Mouse (Mus musculus): ENCODE measurements around the gene Olfr250. TPM values are rescaled to one million over a fixed set of nuclear protein-coding genes. Genes with fewer than 3 reads are reported as not detected.

Olfr250 gene
- total and polyA plus RNA-seq, 2 experiments, result not detected

Other genes with a start within 250 kb of the Olfr250 start
- not detected in 2 replicates for gene Olfr890, start 224.4 kb upstream of the Olfr250 start, total RNA-seq (2014; rRNA removed)
- not detected in 2 replicates for gene Olfr890, start 224.4 kb upstream of the Olfr250 start, polyA plus RNA-seq (2012; rRNA removed)
- not detected in 2 replicates for gene Olfr891, start 186.1 kb upstream of the Olfr250 start, total RNA-seq (2014; rRNA removed)
- gene Olfr891, start 186.1 kb upstream of the Olfr250 start, polyA plus RNA-seq (2012; rRNA removed), result not detected in 2 replicates
- not detected in 2 replicates for gene Olfr893, start 158.5 kb upstream of the Olfr250 start, total RNA-seq (2014; rRNA removed)
- gene Olfr893, start 158.5 kb upstream of the Olfr250 start, polyA plus RNA-seq (2012; rRNA removed), result not detected in 2 replicates
- not detected in 2 replicates for gene Olfr894, start 148.8 kb upstream of the Olfr250 start, total RNA-seq (2014; rRNA removed)
- gene Olfr894, start 148.8 kb upstream of the Olfr250 start, polyA plus RNA-seq (2012; rRNA removed), result not detected in 2 replicates
- gene Olfr143, start 114.1 kb upstream of the Olfr250 start, total RNA-seq (2014; rRNA removed), result not detected in 2 replicates
- gene Olfr143, start 114.1 kb upstream of the Olfr250 start, polyA plus RNA-seq (2012; rRNA removed), result not detected in 2 replicates
- not detected in 2 replicates for gene Olfr895, start 99.0 kb upstream of the Olfr250 start, total RNA-seq (2014; rRNA removed)
- not detected in 2 replicates for gene Olfr895, start 99.0 kb upstream of the Olfr250 start, polyA plus RNA-seq (2012; rRNA removed)
- not detected in 2 replicates for gene Olfr896-ps1, start 75.8 kb upstream of the Olfr250 start, total RNA-seq (2014; rRNA removed)
- gene Olfr896-ps1, start 75.8 kb upstream of the Olfr250 start, polyA plus RNA-seq (2012; rRNA removed), result not detected in 2 replicates
- gene Olfr25, start 37.8 kb upstream of the Olfr250 start, total RNA-seq (2014; rRNA removed), result not detected in 2 replicates
- not detected in 2 replicates for gene Olfr25, start 37.8 kb upstream of the Olfr250 start, polyA plus RNA-seq (2012; rRNA removed)
- gene Olfr898, start 18.5 kb upstream of the Olfr250 start, total RNA-seq (2014; rRNA removed), result not detected in 2 replicates
- gene Olfr898, start 18.5 kb upstream of the Olfr250 start, polyA plus RNA-seq (2012; rRNA removed), result not detected in 2 replicates
- gene Olfr251, start 10.2 kb downstream of the Olfr250 start, total RNA-seq (2014; rRNA removed), result not detected in 2 replicates
- not detected in 2 replicates for gene Olfr251, start 10.2 kb downstream of the Olfr250 start, polyA plus RNA-seq (2012; rRNA removed)
- not detected in 2 replicates for gene Olfr147, start 34.8 kb downstream of the Olfr250 start, total RNA-seq (2014; rRNA removed)
- gene Olfr147, start 34.8 kb downstream of the Olfr250 start, polyA plus RNA-seq (2012; rRNA removed), result not detected in 2 replicates
- not detected in 2 replicates for gene Olfr901, start 62.6 kb downstream of the Olfr250 start, total RNA-seq (2014; rRNA removed)
- not detected in 2 replicates for gene Olfr901, start 62.6 kb downstream of the Olfr250 start, polyA plus RNA-seq (2012; rRNA removed)
- not detected in 2 replicates for gene Olfr902, start 80.8 kb downstream of the Olfr250 start, total RNA-seq (2014; rRNA removed)
- not detected in 2 replicates for gene Olfr902, start 80.8 kb downstream of the Olfr250 start, polyA plus RNA-seq (2012; rRNA removed)
- not detected in 2 replicates for gene Olfr904, start 96.2 kb downstream of the Olfr250 start, total RNA-seq (2014; rRNA removed)
- gene Olfr904, start 96.2 kb downstream of the Olfr250 start, polyA plus RNA-seq (2012; rRNA removed), result not detected in 2 replicates
- gene Olfr905, start 104.2 kb downstream of the Olfr250 start, total RNA-seq (2014; rRNA removed), result not detected in 2 replicates
- gene Olfr905, start 104.2 kb downstream of the Olfr250 start, polyA plus RNA-seq (2012; rRNA removed), result not detected in 2 replicates
- gene Olfr906, start 120.2 kb downstream of the Olfr250 start, total RNA-seq (2014; rRNA removed), result not detected in 2 replicates
- gene Olfr906, start 120.2 kb downstream of the Olfr250 start, polyA plus RNA-seq (2012; rRNA removed), result not detected in 2 replicates
- not detected in 2 replicates for gene Olfr907, start 128.9 kb downstream of the Olfr250 start, total RNA-seq (2014; rRNA removed)
- gene Olfr907, start 128.9 kb downstream of the Olfr250 start, polyA plus RNA-seq (2012; rRNA removed), result not detected in 2 replicates
- not detected in 2 replicates for gene Olfr911-ps1, start 154.7 kb downstream of the Olfr250 start, total RNA-seq (2014; rRNA removed)
- gene Olfr911-ps1, start 154.7 kb downstream of the Olfr250 start, polyA plus RNA-seq (2012; rRNA removed), result not detected in 2 replicates
- not detected in 2 replicates for gene Olfr910, start 171.0 kb downstream of the Olfr250 start, total RNA-seq (2014; rRNA removed)
- not detected in 2 replicates for gene Olfr910, start 171.0 kb downstream of the Olfr250 start, polyA plus RNA-seq (2012; rRNA removed)
- not detected in 2 replicates for gene Olfr912, start 213.3 kb downstream of the Olfr250 start, total RNA-seq (2014; rRNA removed)
- not detected in 2 replicates for gene Olfr912, start 213.3 kb downstream of the Olfr250 start, polyA plus RNA-seq (2012; rRNA removed)
- gene Olfr913, start 225.9 kb downstream of the Olfr250 start, total RNA-seq (2014; rRNA removed), result not detected in 2 replicates
- gene Olfr913, start 225.9 kb downstream of the Olfr250 start, polyA plus RNA-seq (2012; rRNA removed), result not detected in 2 replicates
- gene Olfr914, start 238.2 kb downstream of the Olfr250 start, total RNA-seq (2014; rRNA removed), result not detected in 2 replicates
- gene Olfr914, start 238.2 kb downstream of the Olfr250 start, polyA plus RNA-seq (2012; rRNA removed), result not detected in 2 replicates

Data from liver, adult 2 months (tissue).